Mouse (Mus musculus): Measurements from ENCODE around the gene Raver1. TPM values are rescaled to one million over a fixed set of nuclear protein-coding genes. Genes with fewer than 3 reads are reported as not detected.

The Raver1 gene
- polyA plus RNA-seq, 1 experiment: 29.9 TPM

- H3K4me1 ChIP-seq (ENCODE audit: control insufficient read depth, insufficient read depth, low read length): no peaks in the 10 kb centered on the region; the same call in 1 of the 2 replicates
- WGBS: 88% methylated on average over 3 of the region's 3 CpGs
- TF ChIP-seq POLR2A (IDR thresholded peaks at IDR 0.05; ENCODE audit: borderline replicate concordance, insufficient read depth, low read length) (no peak), CTCF (IDR thresholded peaks at IDR 0.05; ENCODE audit: borderline replicate concordance, insufficient read depth, low read depth, low read length) (no peak)
- DNase-seq: no peak
- H3K27me3 ChIP-seq (ENCODE audit: control insufficient read depth, insufficient read depth, low read length): no peaks in the 10 kb centered on the region
- H3K4me3 ChIP-seq (replicated peaks; ENCODE audit: insufficient read depth, low read depth, low read length): no peak overlapping the region
- H3K27ac ChIP-seq (ENCODE audit: insufficient read depth, low read length): no peak overlapping the region
Measured at GRCm38 (mm10) chr9:21075625-21076024, 16.2 kb downstream of the Raver1 start.

DNA sequence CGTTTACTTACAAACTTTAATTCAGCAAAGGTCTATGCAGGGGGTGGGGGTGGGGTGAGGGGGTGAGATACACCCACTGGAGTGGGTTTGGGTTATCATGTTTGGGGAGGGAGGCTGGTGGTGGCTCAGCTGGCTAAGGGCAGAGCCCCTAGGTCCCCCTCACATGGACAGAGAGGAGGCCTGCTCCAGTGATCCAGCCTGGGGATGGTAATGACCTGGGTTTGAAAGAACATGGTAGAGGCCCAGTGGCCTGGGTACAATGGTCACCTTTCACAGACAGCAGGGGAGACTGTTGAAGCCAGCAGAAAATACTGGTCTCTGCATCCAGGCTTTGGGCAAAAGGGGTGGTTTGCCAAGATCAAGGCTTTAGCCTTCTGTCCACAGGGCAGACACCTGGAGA, 17.6 kb downstream of the Raver1 start:
- Histone ChIP-seq H3K27ac (ENCODE audit: insufficient read depth, low read length) (no peak overlapping the region), H3K27me3 (ENCODE audit: control insufficient read depth, insufficient read depth, low read length) (no peaks in the 10 kb centered on the region), H3K4me3 (replicated peaks; ENCODE audit: insufficient read depth, low read depth, low read length) (no peak overlapping the region), H3K4me1 (ENCODE audit: control insufficient read depth, insufficient read depth, low read length) (no peaks in the 10 kb centered on the region; the same call in 1 of the 2 replicates)
- WGBS: 68% methylated on average over 1 of the region's 1 CpGs
- TF ChIP-seq POLR2A (IDR thresholded peaks at IDR 0.05; ENCODE audit: borderline replicate concordance, insufficient read depth, low read length) (no peak), CTCF (IDR thresholded peaks at IDR 0.05; ENCODE audit: borderline replicate concordance, insufficient read depth, low read depth, low read length) (no peak)
- DNase-seq: no peak

DNA sequence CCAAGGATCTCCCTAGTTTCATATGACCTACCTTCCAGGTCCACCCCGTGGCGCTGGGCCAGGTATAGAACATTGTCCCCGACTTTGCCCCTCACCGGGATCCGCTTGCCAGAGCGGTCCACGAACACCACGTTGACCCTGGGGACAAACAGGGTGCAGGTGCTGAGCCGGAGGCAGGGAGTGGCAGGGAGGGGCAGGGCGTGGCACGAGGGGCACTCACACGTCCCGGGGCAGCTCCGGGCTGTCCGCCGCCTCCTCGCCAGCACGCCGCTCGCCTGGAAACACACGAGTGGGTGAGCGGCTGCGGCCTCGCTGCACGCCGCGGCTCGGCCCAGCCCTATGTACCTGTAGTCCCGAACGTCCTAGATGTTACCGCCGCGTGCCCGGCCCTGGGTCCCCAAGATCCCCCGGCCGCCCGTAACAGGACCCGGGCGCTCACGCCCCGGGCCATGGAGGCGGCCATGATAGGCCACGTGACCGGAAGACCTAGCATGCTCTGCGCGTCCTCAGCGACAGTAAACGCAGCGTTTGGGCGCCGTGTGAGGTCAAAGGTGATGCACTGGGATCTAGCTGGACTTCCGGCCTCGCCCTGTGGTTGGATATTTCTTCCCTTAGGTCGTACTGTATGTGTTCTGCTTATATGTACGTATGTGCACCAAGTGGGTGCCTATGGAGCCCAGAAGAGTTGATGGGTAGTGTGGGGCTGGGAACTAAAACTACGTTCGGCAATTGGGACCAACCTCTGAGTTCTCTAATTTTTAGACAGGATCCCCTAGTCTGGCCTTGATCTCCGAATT, 18.6 kb downstream of the Raver1 start, which contains the start of the genes Gm49373 and Fdx1l:
Gm49373 (minus strand) TSS at position 53 of the 797 bp plus-strand sequence.
Fdx1l (minus strand) TSS at position 571 of the 797 bp plus-strand sequence.
- WGBS: 2% methylated on average over 58 of the region's 58 CpGs
- Histone ChIP-seq H3K4me1 (ENCODE audit: control insufficient read depth, insufficient read depth, low read length) (no peaks in the 10 kb centered on the region; the same call in 1 of the 2 replicates), H3K27ac (ENCODE audit: insufficient read depth, low read length) (no peak within 1 kb of the TSS), H3K27me3 (ENCODE audit: control insufficient read depth, insufficient read depth, low read length) (no peaks in the 10 kb centered on the region), H3K4me3 (replicated peaks; ENCODE audit: insufficient read depth, low read depth, low read length) (peak within 1 kb of the TSS; percentile 81)
- TF ChIP-seq POLR2A (IDR thresholded peaks at IDR 0.05; ENCODE audit: borderline replicate concordance, insufficient read depth, low read length) (peak; percentile 71; the same call in 1 of the 2 replicates), CTCF (IDR thresholded peaks at IDR 0.05; ENCODE audit: borderline replicate concordance, insufficient read depth, low read depth, low read length) (no peak)
- peak; percentile 88 to 89 for DNase-seq

DNA sequence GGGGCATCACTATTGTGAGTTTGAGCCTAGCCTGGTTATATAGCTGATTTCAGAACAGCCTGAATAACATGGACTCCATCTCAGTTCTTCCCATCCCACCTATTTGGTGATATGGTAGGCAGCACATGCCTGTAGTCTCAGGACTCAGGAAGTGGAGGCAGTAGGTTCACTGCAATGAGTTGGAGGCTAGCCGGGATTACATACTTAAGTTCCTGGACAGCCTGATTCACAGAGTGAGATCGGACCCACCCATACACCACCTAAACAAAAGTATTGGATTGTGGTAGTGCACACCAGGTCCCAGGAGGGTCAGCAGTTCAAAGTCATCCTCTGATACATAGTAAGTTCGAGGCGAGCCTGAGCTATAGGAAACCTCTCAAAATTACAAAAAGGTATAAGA, 19.2 kb downstream of the Raver1 start:
- TF ChIP-seq CTCF (IDR thresholded peaks at IDR 0.05; ENCODE audit: borderline replicate concordance, insufficient read depth, low read depth, low read length) (no peak), POLR2A (IDR thresholded peaks at IDR 0.05; ENCODE audit: borderline replicate concordance, insufficient read depth, low read length) (no peak)
- DNase-seq: no peak
- H3K27ac ChIP-seq (ENCODE audit: insufficient read depth, low read length): no peak overlapping the region
- peak overlapping the region; percentile 81 for H3K4me3 ChIP-seq (replicated peaks; ENCODE audit: insufficient read depth, low read depth, low read length)
- 15% methylated on average over 4 of the region's 4 CpGs for WGBS
- H3K4me1 ChIP-seq (ENCODE audit: control insufficient read depth, insufficient read depth, low read length): no peaks in the 10 kb centered on the region; the same call in 1 of the 2 replicates
- no peaks in the 10 kb centered on the region for H3K27me3 ChIP-seq (ENCODE audit: control insufficient read depth, insufficient read depth, low read length)

- Histone ChIP-seq H3K4me3 (replicated peaks; ENCODE audit: insufficient read depth, low read depth, low read length) (no peak within 1 kb of the TSS), H3K27ac (ENCODE audit: insufficient read depth, low read length) (no peak within 1 kb of the TSS), H3K27me3 (ENCODE audit: control insufficient read depth, insufficient read depth, low read length) (no peaks in the 10 kb centered on the region), H3K4me1 (ENCODE audit: control insufficient read depth, insufficient read depth, low read length) (no peaks in the 10 kb centered on the region)
- no peak for DNase-seq
- TF ChIP-seq CTCF (IDR thresholded peaks at IDR 0.05; ENCODE audit: borderline replicate concordance, insufficient read depth, low read depth, low read length) (no peak), POLR2A (IDR thresholded peaks at IDR 0.05; ENCODE audit: borderline replicate concordance, insufficient read depth, low read length) (no peak)
- WGBS: 86% methylated on average over 27 of the region's 27 CpGs
Measured at GRCm38 (mm10) chr9:21067006-21067684, 24.7 kb downstream of the Raver1 start, which contains the start of gene Zglp1. TSS of gene Zglp1 (minus strand) at chr9:21067093.

DNA sequence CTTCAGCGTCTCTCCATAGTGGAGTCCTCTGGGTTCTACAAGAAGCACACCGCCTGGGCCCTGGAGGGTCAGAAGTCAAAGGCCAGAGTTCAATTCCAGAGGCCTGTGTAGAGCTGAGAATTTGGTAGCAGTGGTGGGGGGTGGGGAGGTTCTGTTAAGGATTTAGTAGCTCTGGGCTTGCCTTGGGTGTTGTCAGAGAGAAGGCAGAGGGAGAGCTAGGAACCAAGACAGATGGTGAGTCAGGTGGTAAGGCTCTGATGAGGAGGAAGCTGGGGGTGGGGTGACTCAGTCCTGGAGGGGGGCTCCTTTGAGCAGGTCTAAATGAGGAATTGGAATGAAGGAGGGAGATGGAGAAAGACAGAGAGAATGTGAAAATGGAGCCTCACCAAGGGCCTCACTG, 28.9 kb downstream of the Raver1 start:
- H3K4me1 ChIP-seq (ENCODE audit: control insufficient read depth, insufficient read depth, low read length): no peaks in the 10 kb centered on the region
- no peak overlapping the region for H3K4me3 ChIP-seq (replicated peaks; ENCODE audit: insufficient read depth, low read depth, low read length)
- no peak for DNase-seq
- no peaks in the 10 kb centered on the region for H3K27me3 ChIP-seq (ENCODE audit: control insufficient read depth, insufficient read depth, low read length)
- H3K27ac ChIP-seq (ENCODE audit: insufficient read depth, low read length): no peak overlapping the region
- WGBS: 97% methylated on average over 2 of the region's 2 CpGs
- TF ChIP-seq CTCF (IDR thresholded peaks at IDR 0.05; ENCODE audit: borderline replicate concordance, insufficient read depth, low read depth, low read length) (no peak), POLR2A (IDR thresholded peaks at IDR 0.05; ENCODE audit: borderline replicate concordance, insufficient read depth, low read length) (no peak)

DNA sequence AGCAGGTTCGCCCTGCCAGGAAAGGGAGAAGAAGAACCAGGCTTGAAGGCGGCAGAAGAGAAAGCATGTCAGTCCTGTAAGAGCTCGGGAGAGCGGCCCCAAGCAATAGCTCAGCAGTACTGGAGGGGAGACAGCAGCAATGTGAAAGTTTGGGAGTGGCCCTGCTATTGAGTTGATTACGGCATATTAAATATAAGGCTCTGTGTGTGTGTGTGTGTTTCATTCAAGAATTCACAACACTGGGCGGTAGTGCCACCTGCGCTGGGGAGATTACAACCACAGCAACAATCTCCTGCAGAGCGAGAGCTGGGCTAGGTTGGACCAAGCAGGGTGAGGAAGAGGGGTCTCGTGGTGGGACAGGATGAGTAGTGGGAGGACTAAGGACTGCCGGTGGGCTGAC, 40.2 kb downstream of the Raver1 start:
- Histone ChIP-seq H3K4me3 (replicated peaks; ENCODE audit: insufficient read depth, low read depth, low read length) (no peak overlapping the region), H3K27ac (ENCODE audit: insufficient read depth, low read length) (no peak overlapping the region), H3K27me3 (ENCODE audit: control insufficient read depth, insufficient read depth, low read length) (no peaks in the 10 kb centered on the region), H3K4me1 (ENCODE audit: control insufficient read depth, insufficient read depth, low read length) (no peaks in the 10 kb centered on the region)
- TF ChIP-seq POLR2A (IDR thresholded peaks at IDR 0.05; ENCODE audit: borderline replicate concordance, insufficient read depth, low read length) (no peak), CTCF (IDR thresholded peaks at IDR 0.05; ENCODE audit: borderline replicate concordance, insufficient read depth, low read depth, low read length) (no peak)
- DNase-seq: no peak
- 70% methylated on average over 10 of the region's 10 CpGs for WGBS

All from cerebellum, adult 2 months (tissue).